Mouse (Mus musculus) kidney, postnatal 0 days (tissue): ENCODE measurements around the gene Gpld1. TPM values are rescaled to one million over a fixed set of nuclear protein-coding genes. Genes with fewer than 3 reads are reported as not detected.

Source experiments
- ATAC-seq: fragments of 200-750 bp; cut with Nextera tagmentation; replicated peaks from 2 replicates; pipeline ENCODE4 v1.8.0; 2017; ENCODE audit warnings: low read depth, moderate number of reproducible peaks, moderate TSS enrichment, moderate library complexity; ENCODE audit not compliant: low FRiP score
- DNase-seq: peaks from one replicate; pipeline ENCODE4 v3.0.0-alpha.2; 2016; ENCODE audit warnings: low spot score
- H3K27ac ChIP-seq: fragments of 300-500 bp; sonication (generic); 2 replicates; pipeline ENCODE4 v1.5.1; 2014; ENCODE audit warnings: mild to moderate bottlenecking
- H3K27me3 ChIP-seq: fragments of 300-500 bp; sonication (generic); 2 replicates; pipeline ENCODE4 v1.6.1; 2014; ENCODE audit warnings: low read length, mixed read lengths; ENCODE audit not compliant: insufficient read depth
- H3K36me3 ChIP-seq: fragments of 300-500 bp; sonication (generic); 2 replicates; pipeline ENCODE4 v1.6.1; 2014; ENCODE audit warnings: low read length, mixed read lengths; ENCODE audit not compliant: insufficient read depth
- H3K4me1 ChIP-seq: fragments of 300-500 bp; sonication (generic); replicated peaks from 2 replicates; pipeline ENCODE4 v1.6.1; 2014; ENCODE audit warnings: antibody characterized with exemption, low read length, mixed read lengths; ENCODE audit not compliant: insufficient read depth
- H3K4me2 ChIP-seq: fragments of 300-500 bp; sonication (generic); 2 replicates; pipeline ENCODE4 v1.6.1; 2014; ENCODE audit warnings: mild to moderate bottlenecking, low read length, moderate library complexity, mixed read lengths
- H3K4me3 ChIP-seq: fragments of 300-500 bp; sonication (generic); replicated peaks from 2 replicates; pipeline ENCODE4 v1.5.1; 2014; ENCODE audit warnings: low read depth, low read length
- H3K9ac ChIP-seq: fragments of 300-500 bp; sonication (generic); 2 replicates; pipeline ENCODE4 v1.6.1; 2014; ENCODE audit warnings: low read depth, low read length
- H3K9me3 ChIP-seq: fragments of 300-500 bp; sonication (generic); replicated peaks from 2 replicates; pipeline ENCODE4 v1.6.1; 2016; ENCODE audit warnings: low read length, inconsistent platforms, mixed read lengths
- CTCF ChIP-seq: IDR thresholded peaks from 2 replicates; pipeline ENCODE4 v1.5.1; 2016; ENCODE audit warnings: antibody characterized with exemption, low read depth, mild to moderate bottlenecking, moderate library complexity
- whole genome bisulfite sequencing: fragments of 180-500 bp; shearing (Covaris S2); extraction: QIAGEN DNeasy Blood & Tissue Kit; methylation state at CpG from one replicate; pipeline ENCODE4 v1.1.7; 2014; 5-methylcytosine and 5-hydroxymethylcytosine counted together
- polyA plus RNA-seq: library from polyadenylated mRNA; unstranded; fragments of >200 nt; fragmentation: Nextera tagmentation; extraction: Ambion mirVana; gene quantifications from 2 replicates; pipeline ENCODE4 v1.2.1, GENCODE M21; 2015

Gpld1 gene
- polyA plus RNA-seq, 1 experiment from 2014 or later = 0.86 TPM

GRCm38 (mm10) chr13:25023129-25023528 lies 80.2 kb downstream of the Gpld1 start:
- no peaks in the 10 kb centered on the region for H3K27me3 ChIP-seq
- H3K4me2 ChIP-seq = no peak overlapping the region
- H3K4me3 ChIP-seq = no peak overlapping the region
- DNase-seq = no peak
- no peaks in the 10 kb centered on the region for H3K36me3 ChIP-seq
- no peak for ATAC-seq
- TF ChIP-seq CTCF = no peak
- WGBS = 82% methylated on average over 3 of the region's 3 CpGs
- H3K4me1 ChIP-seq = peaks cover 9% of the 10 kb centered on the region
- H3K9me3 ChIP-seq = no peaks in the 10 kb centered on the region
- H3K9ac ChIP-seq = no peak overlapping the region
- H3K27ac ChIP-seq = no peak overlapping the region

- DNase-seq = peak; percentile 69
- no peaks in the 10 kb centered on the region for H3K9me3 ChIP-seq
- no peak overlapping the region for H3K4me2 ChIP-seq
- ATAC-seq = no peak
- no peak overlapping the region for H3K9ac ChIP-seq
- no peaks in the 10 kb centered on the region for H3K36me3 ChIP-seq
- no peak overlapping the region for H3K4me3 ChIP-seq
- H3K4me1 ChIP-seq = no peaks in the 10 kb centered on the region
- peak; percentile 69 for TF ChIP-seq CTCF
- H3K27ac ChIP-seq = no peak overlapping the region
- 36% methylated on average over 2 of the region's 2 CpGs for WGBS
- no peaks in the 10 kb centered on the region for H3K27me3 ChIP-seq
Measured at GRCm38 (mm10) chr13:25024655-25025054, 81.7 kb downstream of the Gpld1 start.

GRCm38 (mm10) chr13:25026409-25027113 lies 83.6 kb downstream of the Gpld1 start:
- H3K9me3 ChIP-seq = no peaks in the 10 kb centered on the region
- no peak for ATAC-seq
- H3K4me3 ChIP-seq = no peak overlapping the region
- 67% methylated on average over 6 of the region's 6 CpGs for WGBS
- no peak for TF ChIP-seq CTCF
- H3K4me2 ChIP-seq = no peak overlapping the region
- DNase-seq = no peak
- no peaks in the 10 kb centered on the region for H3K4me1 ChIP-seq
- no peaks in the 10 kb centered on the region for H3K27me3 ChIP-seq
- H3K36me3 ChIP-seq = no peaks in the 10 kb centered on the region
- H3K27ac ChIP-seq = no peak overlapping the region
- H3K9ac ChIP-seq = no peak overlapping the region

- DNase-seq (no peak), ATAC-seq (no peak)
- Histone ChIP-seq H3K9ac (no peak overlapping the region), H3K4me3 (no peak overlapping the region), H3K4me1 (no peaks in the 10 kb centered on the region), H3K36me3 (no peaks in the 10 kb centered on the region), H3K4me2 (no peak overlapping the region), H3K27ac (no peak overlapping the region), H3K9me3 (no peaks in the 10 kb centered on the region), H3K27me3 (no peaks in the 10 kb centered on the region)
- TF ChIP-seq CTCF = peak; percentile 46; the same call in 1 of the 2 replicates
- 70% methylated on average over 3 of the region's 3 CpGs for WGBS
Measured at GRCm38 (mm10) chr13:25027114-25027425, 84.1 kb downstream of the Gpld1 start.

GRCm38 (mm10) chr13:25039488-25039887 lies 96.5 kb downstream of the Gpld1 start:
- Histone ChIP-seq H3K9ac (no peak overlapping the region), H3K36me3 (no peaks in the 10 kb centered on the region), H3K9me3 (no peaks in the 10 kb centered on the region), H3K27ac (no peak overlapping the region), H3K4me2 (no peak overlapping the region), H3K4me1 (no peaks in the 10 kb centered on the region), H3K4me3 (no peak overlapping the region), H3K27me3 (no peaks in the 10 kb centered on the region)
- no peak for TF ChIP-seq CTCF
- DNase-seq (no peak), ATAC-seq (no peak)
- 82% methylated on average over 2 of the region's 2 CpGs for WGBS

Other genes with a start within 250 kb of the Gpld1 start
- gene Armh2, start 201.9 kb upstream of the Gpld1 start, polyA plus RNA-seq = not detected in 2 replicates
- 69.8 and 78.7 TPM in 2 replicates for gene Gmnn, start 181.2 kb upstream of the Gpld1 start, polyA plus RNA-seq
- 19.1 and 20.6 TPM in 2 replicates for gene BC005537, start 141.5 kb upstream of the Gpld1 start, polyA plus RNA-seq
- 238 and 244 TPM in 2 replicates for gene Acot13, start 111.6 kb upstream of the Gpld1 start, polyA plus RNA-seq
- 50.8 and 51.8 TPM in 2 replicates for gene Tdp2, start 111.5 kb upstream of the Gpld1 start, polyA plus RNA-seq
- 0.82 and 1.1 TPM in 2 replicates for gene D130043K22Rik, start 98.0 kb upstream of the Gpld1 start, polyA plus RNA-seq
- gene Aldh5a1, start 5.5 kb upstream of the Gpld1 start, polyA plus RNA-seq = 7.6 and 7.9 TPM in 2 replicates
- 13.7 and 13.8 TPM in 2 replicates for gene Mrs2, start 77.2 kb downstream of the Gpld1 start, polyA plus RNA-seq
- gene Dcdc2a, start 112.9 kb downstream of the Gpld1 start, polyA plus RNA-seq = 73.7 and 88.5 TPM in 2 replicates